Mouse (Mus musculus) bone marrow, adult 2 months (tissue): ENCODE measurements around the gene Hsd17b12. TPM values are rescaled to one million over a fixed set of nuclear protein-coding genes. Genes with fewer than 3 reads are reported as not detected.

Experiments
- H3K27ac ChIP-seq: fragments of 200-500 bp; 2 replicates; pipeline ENCODE4 v1.5.1; 2012; ENCODE audit warnings: low read depth, mild to moderate bottlenecking, control low read depth, inconsistent platforms, low read length; ENCODE audit not compliant: control insufficient read depth, poor library complexity, insufficient read depth
- H3K4me1 ChIP-seq: fragments of 200-500 bp; 2 replicates; pipeline ENCODE4 v1.6.1; 2011; ENCODE audit warnings: low read length; ENCODE audit not compliant: control insufficient read depth, insufficient read depth
- H3K4me3 ChIP-seq: fragments of 200-500 bp; replicated peaks from 2 replicates; pipeline ENCODE3; 2011; ENCODE audit warnings: mild to moderate bottlenecking, low read depth, low read length, control low read depth; ENCODE audit not compliant: control insufficient read depth
- CTCF ChIP-seq: fragments of 200-500 bp; IDR thresholded peaks from 2 replicates; pipeline ENCODE4 v1.5.1; 2011; ENCODE audit warnings: low read length, control low read depth; ENCODE audit not compliant: control insufficient read depth, insufficient read depth
- POLR2A ChIP-seq: fragments of 200-500 bp; IDR thresholded peaks from 2 replicates; pipeline ENCODE4 v1.6.1; 2011; ENCODE audit warnings: low read depth, mild to moderate bottlenecking, control low read depth, low read length, borderline replicate concordance; ENCODE audit not compliant: control insufficient read depth
- WGBS: fragments of 180-500 bp; shearing (Covaris S2); methylation state at CpG from one replicate; pipeline ENCODE4 v1.1.7; 2018; 5-methylcytosine and 5-hydroxymethylcytosine counted together
- polyA plus RNA-seq: library from polyadenylated mRNA; stranded (reverse); fragments of >200 nt; gene quantifications from 2 replicates; pipeline ENCODE4 v1.2.4, GENCODE M21; 2011; ENCODE audit warnings: low replicate concordance; ENCODE audit not compliant: missing spikeins, insufficient read depth, insufficient read length

Gene Hsd17b12
- polyA plus RNA-seq, 1 experiment, result 27.0 TPM

DNA sequence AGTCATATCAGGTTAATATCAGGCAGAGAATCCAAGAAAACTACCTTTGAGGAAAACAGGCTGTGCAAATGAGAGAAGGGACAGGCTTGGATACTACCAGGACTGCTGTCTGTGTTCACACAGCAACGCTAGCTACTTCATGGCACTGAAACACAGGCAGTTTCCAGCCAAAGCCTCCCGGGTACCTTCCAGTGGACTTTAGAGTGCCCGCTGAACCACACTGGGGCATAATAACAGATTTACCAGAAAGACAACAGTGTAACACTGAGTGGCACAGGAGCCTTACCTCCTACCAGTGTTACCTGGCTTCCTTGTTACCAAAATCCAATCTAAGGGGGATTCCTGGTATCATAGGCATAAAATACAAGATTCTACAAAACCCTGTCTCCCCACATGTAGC, 115.3 kb downstream of the Hsd17b12 start:
- H3K4me3 ChIP-seq, result no peak overlapping the region
- TF ChIP-seq POLR2A, result no peak
- no peak for TF ChIP-seq CTCF
- H3K27ac ChIP-seq, result no peak overlapping the region
- no peaks in the 10 kb centered on the region; the same call in 1 of the 2 replicates for H3K4me1 ChIP-seq
- WGBS, result 81% methylated on average over 3 of the region's 3 CpGs

DNA sequence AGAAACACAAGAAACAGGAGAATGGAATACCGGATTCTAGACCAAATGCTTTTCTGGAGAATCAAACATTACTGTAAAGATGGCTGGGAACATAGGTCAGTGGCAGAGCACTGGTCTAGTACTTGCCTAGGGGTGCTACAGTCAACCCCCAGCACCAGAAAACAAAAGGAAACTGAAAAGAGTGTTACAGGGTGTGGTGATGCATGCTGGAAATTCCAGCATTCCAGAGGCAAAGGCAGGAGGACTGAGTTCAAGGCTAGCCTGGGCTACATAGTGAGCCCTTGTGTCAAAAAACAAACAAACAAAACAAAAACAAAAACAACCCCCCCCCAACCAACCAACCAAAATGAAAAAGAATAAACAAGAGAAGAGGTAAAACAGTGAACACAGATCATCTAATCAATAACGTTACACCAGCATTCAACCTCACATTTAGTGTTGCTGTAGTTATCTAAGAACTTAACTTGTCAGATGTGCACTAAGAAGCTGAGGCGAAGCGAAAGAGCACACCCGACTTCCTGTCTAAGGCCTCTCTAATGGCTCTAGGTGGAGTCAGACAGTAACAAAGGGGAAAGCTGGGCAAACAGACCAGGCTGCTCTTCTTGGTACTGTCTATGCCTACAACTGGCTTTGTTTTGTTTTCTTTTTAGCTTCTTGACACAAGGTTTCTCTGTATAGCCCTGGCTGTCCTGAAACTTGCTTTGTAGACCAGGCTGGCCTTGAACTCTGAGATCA, 117.2 kb downstream of the Hsd17b12 start:
- H3K4me1 ChIP-seq, result no peaks in the 10 kb centered on the region; the same call in 1 of the 2 replicates
- TF ChIP-seq POLR2A, result no peak
- TF ChIP-seq CTCF, result no peak
- WGBS, result 76% methylated on average over 5 of the region's 5 CpGs
- H3K27ac ChIP-seq, result no peak overlapping the region
- no peak overlapping the region for H3K4me3 ChIP-seq

DNA sequence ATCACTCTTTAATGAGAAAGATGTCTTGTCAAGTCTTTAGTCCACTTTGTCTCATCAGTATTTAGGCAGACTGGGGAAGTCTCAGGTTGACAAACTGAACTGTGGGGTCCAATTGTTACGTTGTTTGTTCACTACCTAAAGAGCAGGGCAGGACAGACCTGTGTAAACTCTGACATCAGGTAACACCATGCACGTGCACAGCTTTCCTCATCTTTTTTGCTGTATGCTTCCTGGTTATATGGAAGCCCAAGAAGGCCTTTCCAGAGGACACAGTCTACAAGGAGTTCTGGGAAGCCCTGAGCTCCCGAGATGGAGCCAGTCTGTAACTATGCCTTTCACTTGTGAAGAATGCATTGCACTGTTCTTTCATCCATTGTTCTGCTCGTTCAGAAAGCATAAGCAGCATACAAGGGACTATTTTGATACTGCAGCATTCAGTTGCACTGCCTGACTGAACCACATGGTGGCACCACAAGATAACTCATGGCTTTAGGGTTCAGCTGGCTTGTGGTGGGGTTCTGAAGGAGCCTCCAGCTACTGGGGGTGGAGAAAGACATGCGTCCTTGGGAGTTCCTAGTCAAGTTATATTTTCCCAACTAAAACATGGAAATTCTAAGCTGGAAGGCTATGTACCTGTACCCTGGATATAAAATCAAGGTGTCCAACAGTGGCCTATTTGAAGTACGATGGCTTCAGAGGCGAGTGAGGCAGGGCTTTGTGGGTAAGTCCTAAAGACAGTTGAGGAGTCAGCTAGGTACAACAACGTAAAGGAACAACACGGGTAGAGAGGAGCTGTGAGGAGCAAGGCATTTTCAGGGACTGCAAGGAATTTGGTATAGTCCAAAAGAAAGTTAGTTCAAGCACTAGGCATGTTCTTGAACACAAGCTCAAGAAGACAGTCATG, 122.1 kb downstream of the Hsd17b12 start:
- H3K27ac ChIP-seq, result no peak overlapping the region
- WGBS, result 71% methylated on average over 9 of the region's 9 CpGs
- H3K4me1 ChIP-seq, result no peaks in the 10 kb centered on the region
- H3K4me3 ChIP-seq, result no peak overlapping the region
- TF ChIP-seq CTCF (peak; percentile 53), POLR2A (no peak)

DNA sequence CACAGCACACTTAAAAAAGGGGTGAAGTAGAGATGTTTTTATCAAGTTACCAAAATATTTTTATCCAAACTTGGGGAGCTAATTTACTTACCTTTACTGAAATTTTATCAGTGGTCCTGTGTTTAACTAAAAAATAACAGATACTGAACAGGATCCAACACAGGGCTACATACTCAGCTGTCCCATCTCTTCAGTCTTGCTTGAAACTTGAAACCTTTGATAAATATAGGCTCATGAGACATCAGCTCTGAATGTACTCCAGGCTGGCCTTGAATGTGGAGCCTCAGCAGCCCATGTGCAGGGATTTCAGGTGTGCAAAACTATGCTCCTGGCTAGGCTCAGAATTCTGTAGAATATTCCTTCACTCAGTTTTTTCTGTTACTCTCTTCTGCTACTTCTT, 127.2 kb downstream of the Hsd17b12 start:
- Histone ChIP-seq H3K27ac (no peak overlapping the region), H3K4me3 (no peak overlapping the region), H3K4me1 (no peaks in the 10 kb centered on the region)
- TF ChIP-seq CTCF (no peak), POLR2A (no peak)

DNA sequence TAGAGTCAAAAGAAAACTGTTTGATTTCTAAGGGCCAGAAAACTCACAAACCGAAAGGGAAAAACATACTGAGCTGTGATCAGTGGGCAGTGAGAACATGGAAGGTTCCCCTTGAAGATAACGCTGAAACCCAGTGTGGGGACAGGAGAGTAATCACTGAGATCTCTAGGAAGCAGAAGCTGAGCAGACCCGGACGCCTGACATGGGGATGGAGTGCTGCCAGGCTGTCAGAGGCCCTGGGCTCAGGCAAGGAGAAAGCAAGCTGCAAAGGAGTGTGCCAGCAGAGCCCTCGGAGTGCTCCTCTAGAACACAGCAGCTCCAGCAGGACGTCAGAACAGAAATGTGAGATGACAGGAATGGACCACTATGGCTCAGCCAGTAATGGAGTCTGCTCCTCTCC, 133.1 kb downstream of the Hsd17b12 start:
- Histone ChIP-seq H3K4me3 (no peak overlapping the region), H3K4me1 (no peaks in the 10 kb centered on the region), H3K27ac (no peak overlapping the region)
- no peak for TF ChIP-seq CTCF
- TF ChIP-seq POLR2A, result no peak
- 18% methylated on average over 6 of the region's 6 CpGs for whole genome bisulfite sequencing

DNA sequence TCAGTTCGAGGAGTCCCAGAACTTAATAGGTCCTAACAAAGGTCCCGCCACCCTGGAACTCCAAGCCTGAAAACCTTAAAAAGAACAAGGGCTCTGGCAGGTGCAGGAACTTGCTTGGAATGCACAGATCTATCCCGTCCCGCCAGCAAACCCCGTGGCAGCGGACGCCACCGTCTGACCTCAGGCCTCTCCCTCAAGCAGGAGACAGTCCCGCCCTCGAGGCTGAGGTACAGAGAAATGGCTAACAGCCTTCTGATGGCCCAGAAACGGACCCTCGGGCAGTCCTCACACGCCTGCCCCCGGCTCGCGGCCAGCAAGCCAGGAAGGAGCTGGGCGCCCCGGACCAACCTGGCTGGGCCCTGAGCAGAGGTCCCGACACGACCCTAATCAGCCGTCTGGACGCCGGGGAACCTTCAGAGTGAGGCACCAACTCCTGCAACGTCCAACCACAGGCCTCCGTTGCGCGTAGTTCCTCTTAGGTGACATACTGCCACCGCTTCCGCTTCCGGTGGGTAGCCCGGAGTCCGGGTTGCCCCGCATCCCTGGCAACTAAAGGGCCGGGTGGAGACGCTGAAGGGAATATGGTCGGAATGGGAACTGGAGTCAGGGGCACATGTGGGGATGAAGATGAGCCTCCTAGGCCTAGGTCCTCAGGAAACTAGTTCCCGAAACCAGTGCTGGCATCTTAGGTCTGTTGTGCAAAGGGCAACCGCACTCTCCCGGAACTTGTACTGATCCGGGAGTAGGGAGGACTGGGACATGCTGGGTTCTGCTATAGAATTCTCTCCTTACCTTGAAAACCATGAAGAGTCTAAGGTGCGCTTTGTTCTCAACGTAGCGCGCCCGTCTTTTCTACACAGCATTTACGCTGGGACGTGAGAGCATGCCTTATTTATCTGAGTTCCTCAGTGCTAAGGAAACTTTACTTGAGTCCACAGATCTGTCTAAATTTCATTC, 147.2 kb downstream of the Hsd17b12 start, which contains the start of gene Alkbh3:
Gene Alkbh3 (minus strand): TSS at position 473 of the 957 bp plus-strand sequence.
- H3K4me1 ChIP-seq, result no peaks in the 10 kb centered on the region
- TF ChIP-seq POLR2A (peak; percentile 69; the same call in 1 of the 2 replicates), CTCF (no peak)
- no peak within 1 kb of the TSS for H3K27ac ChIP-seq
- H3K4me3 ChIP-seq, result peak within 1 kb of the TSS; percentile 82
- WGBS, result 3% methylated on average over 47 of the region's 47 CpGs

DNA sequence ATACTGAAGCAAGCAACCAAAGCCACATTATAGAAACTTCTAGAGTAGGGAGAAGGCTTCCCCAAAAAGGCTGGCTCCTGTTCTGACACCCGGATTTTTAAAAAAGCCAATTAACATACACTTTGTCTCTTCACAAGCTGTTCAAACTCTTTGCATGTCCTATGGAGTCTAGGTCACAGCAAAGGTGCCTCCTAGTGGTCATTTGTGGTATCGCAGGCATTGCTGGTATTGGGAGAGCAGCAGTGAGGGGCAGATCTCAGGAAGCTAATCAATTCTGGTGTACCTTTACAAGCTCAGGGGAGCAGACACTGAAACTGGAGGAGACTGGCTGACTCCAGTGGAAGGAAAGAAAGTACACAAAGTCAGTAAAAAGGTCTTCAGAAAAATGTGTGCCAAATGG, 155.4 kb downstream of the Hsd17b12 start:
- H3K4me3 ChIP-seq, result no peak overlapping the region
- H3K4me1 ChIP-seq, result no peaks in the 10 kb centered on the region
- 5% methylated on average over 2 of the region's 2 CpGs for WGBS
- no peak overlapping the region for H3K27ac ChIP-seq
- TF ChIP-seq POLR2A (no peak), CTCF (peak; percentile 74)

DNA sequence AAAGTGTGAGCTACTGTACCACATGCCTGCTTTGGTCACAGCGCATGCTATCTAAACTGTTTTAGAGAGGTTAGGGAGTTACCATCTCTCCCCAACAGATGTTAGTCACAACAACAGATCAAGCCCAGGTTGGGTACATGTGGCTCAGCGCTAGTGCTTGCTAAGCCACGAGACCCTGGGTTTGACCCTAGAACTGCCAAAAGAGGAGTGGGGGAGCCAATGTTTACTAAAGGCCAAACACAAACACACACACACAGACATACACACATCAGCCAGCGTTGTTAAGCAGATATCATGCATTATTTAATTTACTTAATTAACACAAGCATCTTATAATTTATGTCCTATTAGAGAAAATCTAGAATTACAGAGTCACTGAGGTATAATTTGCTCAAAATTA, 155.8 kb downstream of the Hsd17b12 start:
- no peak overlapping the region for H3K27ac ChIP-seq
- H3K4me3 ChIP-seq, result no peak overlapping the region
- TF ChIP-seq POLR2A (no peak), CTCF (no peak)
- 84% methylated on average over 4 of the region's 4 CpGs for WGBS
- H3K4me1 ChIP-seq, result no peaks in the 10 kb centered on the region

DNA sequence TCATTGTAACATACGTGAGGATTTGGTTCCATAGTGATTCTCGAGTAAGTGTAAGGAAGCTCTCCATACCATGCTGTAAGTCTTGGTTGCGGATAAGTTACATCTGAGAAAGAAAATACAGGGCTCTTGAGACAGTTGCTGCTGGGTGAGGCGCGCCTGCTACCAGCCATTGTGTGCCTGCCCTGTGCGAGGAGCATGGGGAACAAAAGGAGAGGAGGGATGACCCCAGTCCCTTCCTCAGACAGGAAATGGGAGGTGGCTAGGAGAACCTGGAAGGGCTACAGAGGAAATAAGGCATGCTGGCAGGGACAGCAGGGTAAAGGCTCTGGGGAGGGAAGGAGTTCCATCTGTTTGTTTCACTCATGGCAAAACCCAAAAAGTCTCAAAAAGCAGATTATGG, 156.4 kb downstream of the Hsd17b12 start:
- H3K4me1 ChIP-seq, result no peaks in the 10 kb centered on the region
- 89% methylated on average over 6 of the region's 6 CpGs for WGBS
- no peak overlapping the region for H3K4me3 ChIP-seq

More for the DNA sequence above, 156.4 kb downstream of the Hsd17b12 start:
- no peak for TF ChIP-seq POLR2A
- no peak for TF ChIP-seq CTCF
- no peak overlapping the region for H3K27ac ChIP-seq
